Mouse (Mus musculus) lung, postnatal 14 days (tissue): Measurements from ENCODE around the gene Ighmbp2.

Experiments used
- DNase-seq: peaks from one replicate; pipeline ENCODE4 v3.0.0; 2021

Ighmbp2 gene

GRCm38 (mm10) chr19:3282572-3283467 lies at the start of gene Ighmbp2, which contains the start of gene Mrpl21:
TSS of gene Ighmbp2 (minus strand) at chr19:3283017.
TSS of gene Mrpl21 (plus strand) at chr19:3282901.
- DNase-seq, result peak; percentile 87

GRCm38 (mm10) chr19:3326479-3327047 lies 43.7 kb upstream of the Ighmbp2 start:
- DNase-seq, result peak; percentile 31

- DNase-seq, result no peak
These were observed 43.1 kb upstream of the Ighmbp2 start for GRCm38 (mm10) chr19:3325771-3326478.

DNA sequence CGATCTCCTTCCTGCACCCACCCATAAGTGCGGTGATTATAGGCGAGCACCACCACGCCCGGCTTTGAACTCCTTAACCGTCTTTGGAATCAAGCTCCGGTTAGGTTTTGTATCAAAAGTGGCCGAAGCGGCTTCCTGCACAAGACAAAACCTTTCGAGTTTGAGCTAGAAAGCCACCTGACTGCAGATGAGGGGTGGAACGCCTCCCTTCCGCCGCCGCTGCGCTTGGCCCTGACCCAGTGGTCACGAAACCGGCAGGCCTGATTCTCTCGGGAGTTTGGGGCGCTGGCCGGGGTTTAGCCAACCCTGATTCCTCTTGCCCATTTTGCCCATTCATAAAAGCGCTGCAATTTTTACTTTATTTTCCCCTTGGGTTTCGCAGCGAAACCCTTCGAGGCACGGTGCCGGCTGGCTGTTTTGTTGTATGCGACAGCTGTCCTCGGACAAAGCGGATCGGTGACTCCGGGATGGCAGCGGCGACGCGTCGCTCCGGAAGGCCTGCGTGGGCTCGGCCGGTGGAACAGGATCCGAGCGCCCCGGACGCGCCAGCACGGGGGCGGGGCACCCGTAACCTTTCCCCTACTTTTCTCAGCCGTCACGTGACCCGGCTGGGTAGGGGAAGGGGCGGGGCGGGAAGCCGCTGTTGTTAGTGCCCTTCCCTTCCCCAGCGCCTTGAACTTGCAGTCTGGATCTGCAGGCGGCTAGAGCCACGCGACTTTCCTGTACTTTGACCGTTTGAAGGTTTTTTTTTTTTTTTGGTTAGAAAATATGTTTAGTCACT lies 42.3 kb upstream of the Ighmbp2 start:
- DNase-seq, result peak; percentile 96

DNA sequence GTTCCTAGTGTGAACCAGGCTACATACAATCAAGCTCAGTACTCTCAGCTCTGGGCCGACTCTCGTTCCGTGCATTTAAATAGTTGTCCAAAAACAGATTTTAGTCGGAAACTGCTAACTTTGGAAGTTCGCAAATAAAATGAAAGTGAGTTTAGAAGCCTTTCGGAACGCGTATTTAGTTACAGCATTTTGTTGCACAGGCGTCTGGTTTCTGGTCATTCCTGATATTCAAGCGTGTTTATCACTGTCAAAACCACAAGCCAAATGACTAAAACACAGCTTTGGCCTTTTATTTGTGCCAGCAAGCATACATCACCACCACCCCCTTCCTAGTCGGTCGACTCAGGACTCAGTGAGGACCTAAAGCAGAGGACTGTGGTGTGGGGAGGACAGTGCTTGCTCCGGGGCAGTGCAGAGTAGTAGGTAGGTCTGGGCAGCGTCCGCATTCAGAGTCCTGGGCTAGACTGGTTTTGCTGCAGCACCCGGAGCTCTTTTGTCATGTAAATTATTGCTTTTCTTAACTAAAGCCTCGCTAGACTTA lies 41.5 kb upstream of the Ighmbp2 start:
- no peak for DNase-seq

DNA sequence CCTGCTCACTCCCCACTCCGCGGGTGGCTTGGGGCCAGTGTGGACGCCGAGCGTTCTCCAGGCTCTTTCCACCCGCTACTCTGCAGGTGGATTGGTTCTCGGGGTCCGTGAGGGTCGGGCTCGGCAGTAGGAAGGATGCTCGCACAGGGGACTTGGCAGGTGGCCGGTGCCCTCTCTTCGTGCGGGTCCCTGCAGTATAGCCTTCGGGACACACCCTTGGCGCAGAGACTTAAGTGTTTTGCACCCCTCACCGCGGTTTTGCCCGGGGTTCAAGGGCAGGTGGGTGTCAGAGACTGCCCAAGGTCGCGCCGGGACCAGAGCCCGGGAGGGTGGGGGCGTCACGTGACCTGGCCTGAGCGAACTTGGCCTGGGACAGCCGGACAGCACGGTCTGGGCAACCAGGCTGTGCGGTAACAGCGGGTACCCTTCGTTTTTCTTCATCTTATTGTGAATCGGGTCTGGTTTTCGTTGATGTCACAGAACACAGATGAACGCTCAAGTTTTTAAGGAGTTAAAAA lies 41.0 kb upstream of the Ighmbp2 start:
- DNase-seq, result peak; percentile 81

- DNase-seq, result peak; percentile 93
These were observed 40.4 kb upstream of the Ighmbp2 start for GRCm38 (mm10) chr19:3323201-3323621.

GRCm38 (mm10) chr19:3322261-3322969 lies 39.6 kb upstream of the Ighmbp2 start, which contains the start of gene Cpt1a:
TSS of gene Cpt1a (plus strand) at chr19:3322334.
- peak; percentile 59 for DNase-seq

- peak; percentile 88 for DNase-seq
These were observed 38.8 kb upstream of the Ighmbp2 start for GRCm38 (mm10) chr19:3321617-3322016.

DNA sequence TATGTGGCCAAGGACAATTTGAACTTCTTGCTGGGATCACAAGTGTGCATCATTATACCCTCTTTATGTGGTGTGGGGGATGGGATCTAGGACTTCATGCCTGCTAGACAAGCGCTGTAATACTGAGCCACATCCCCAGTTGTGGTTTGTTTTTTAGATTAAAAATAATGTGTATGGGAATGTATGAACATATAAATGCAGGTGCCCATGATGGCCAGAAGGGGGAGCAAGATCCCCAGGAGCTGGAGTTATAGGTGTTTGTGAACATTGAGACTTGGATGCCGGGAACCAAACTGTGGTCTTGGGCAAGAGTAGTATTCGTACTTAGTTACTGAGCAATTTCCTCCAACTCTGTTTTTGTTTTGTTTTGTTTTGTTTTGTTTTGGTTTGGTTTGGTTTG lies 38.0 kb upstream of the Ighmbp2 start:
- DNase-seq, result peak; percentile 28

DNA sequence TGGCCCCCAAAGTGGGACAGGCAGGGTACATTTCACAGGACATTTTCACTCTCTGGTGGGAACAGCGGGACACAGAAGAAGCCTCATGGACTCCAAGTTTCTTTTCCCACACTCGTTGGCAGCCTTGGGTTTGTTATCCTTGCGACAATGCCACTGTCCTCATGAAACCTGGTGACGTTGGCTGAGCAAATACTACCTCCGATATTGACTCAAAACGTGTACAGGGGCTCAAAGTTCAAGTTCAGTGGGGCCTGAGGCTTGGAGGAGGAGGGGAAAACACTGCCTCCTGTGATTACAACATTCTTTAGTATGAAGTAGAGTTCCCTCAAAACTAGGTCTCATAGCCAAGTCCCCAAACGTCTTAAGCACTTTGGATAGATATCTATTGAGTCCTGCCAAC lies 37.3 kb upstream of the Ighmbp2 start:
- no peak for DNase-seq

GRCm38 (mm10) chr19:3319341-3319740 lies 36.5 kb upstream of the Ighmbp2 start:
- no peak for DNase-seq

DNA sequence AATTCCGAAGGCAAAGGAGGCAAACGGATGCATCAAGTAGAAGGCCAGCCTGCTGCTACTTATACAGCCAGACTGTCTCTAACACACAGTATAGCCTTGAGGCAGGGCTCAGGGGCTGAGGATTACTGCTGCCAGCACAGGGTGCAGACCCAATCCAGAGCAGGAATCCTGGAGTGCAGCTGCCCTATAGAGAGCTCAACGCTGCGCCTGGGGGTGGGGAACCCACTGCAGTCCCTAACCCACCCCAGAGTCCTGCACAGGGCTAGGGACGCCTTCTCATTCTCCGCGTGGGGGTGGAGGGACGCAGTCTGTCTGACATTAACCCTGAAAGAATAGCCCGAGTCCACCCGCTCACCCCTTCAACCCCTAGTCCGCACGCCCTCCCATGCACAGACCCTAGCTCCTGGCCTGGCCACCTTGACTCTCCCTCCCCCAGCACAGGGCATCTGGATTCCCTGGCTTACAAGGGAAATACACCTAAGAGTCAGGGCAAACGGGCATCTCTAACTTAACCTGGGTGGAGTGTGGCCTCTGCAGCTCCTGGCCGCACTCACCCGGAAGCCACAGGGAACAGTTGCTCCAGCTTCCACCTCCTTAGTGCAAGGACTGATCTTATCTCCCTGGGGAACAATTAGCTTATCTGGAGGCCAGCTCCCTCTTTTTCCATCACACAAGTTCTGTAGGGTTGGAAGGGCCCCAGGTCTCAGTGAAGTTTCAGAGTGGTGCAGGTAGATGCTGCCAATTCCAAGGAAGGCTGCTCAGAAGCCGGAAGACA lies 24.5 kb upstream of the Ighmbp2 start:
- no peak for DNase-seq

GRCm38 (mm10) chr19:3304017-3304416 lies 21.2 kb upstream of the Ighmbp2 start:
- DNase-seq, result no peak

DNA sequence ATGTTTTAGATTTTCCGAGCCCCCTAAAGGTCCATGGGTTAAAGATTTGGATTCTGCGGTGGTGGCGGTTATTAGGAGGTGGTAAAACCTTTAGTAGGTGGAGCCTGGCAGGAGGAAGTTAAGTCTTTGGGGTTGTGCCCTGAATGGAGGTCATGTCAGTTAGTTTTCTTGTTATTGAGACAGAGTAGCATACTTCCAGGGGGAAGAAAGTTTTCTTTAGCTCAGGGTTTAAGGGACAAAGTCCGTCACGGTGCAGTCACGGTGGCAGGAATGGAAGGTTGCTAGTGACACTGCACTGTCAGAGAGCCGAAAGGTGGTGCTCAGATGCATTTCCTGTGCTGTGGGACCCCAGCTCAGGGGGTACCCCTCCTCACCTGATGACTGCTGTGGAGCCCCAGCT lies 15.0 kb upstream of the Ighmbp2 start:
- no peak for DNase-seq

- no peak for DNase-seq
These were observed 14.2 kb upstream of the Ighmbp2 start for GRCm38 (mm10) chr19:3297034-3297433.

DNA sequence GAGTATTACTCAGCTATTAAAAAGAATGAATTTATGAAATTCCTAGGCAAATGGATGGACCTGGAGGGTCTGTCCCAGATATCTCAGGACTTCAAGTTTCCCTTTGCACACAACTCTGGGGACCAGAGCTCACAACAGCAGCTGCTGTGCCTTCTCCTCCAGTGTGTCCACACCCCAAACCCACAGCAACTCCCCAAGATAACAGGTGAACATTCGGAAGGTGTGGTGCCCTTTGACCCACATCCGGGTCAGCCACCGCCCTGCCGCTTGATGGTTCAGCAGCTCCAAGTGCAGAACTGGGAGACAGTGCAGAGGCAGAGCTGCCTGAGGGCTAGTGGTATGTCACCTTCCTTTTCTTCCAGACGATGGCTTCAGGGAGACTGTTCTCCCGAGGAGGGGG lies 12.4 kb upstream of the Ighmbp2 start:
- no peak for DNase-seq

DNA sequence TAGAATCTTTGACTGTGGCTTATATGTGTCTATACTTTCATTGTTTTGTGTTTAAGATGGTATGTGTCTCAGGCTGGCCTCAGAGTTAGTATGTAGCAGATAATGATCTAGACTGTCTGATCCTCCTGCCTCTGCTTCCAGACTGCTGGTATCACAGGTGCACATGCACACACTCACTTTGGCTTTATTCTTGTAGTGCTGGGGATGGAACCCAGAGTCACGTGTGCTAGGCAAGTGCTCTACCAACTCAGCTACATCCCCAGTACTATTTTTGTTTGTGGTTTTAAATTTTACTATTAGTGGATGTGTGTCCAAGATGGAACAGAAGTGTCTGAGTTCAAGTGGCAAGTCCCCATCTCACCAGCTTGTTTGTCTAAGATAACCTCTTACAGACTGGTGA lies 10.2 kb upstream of the Ighmbp2 start:
- no peak for DNase-seq

- DNase-seq, result peak; percentile 73
These were observed 9.2 kb upstream of the Ighmbp2 start for GRCm38 (mm10) chr19:3292028-3292427.

GRCm38 (mm10) chr19:3289006-3289405 lies 6.2 kb upstream of the Ighmbp2 start:
- no peak for DNase-seq

DNA sequence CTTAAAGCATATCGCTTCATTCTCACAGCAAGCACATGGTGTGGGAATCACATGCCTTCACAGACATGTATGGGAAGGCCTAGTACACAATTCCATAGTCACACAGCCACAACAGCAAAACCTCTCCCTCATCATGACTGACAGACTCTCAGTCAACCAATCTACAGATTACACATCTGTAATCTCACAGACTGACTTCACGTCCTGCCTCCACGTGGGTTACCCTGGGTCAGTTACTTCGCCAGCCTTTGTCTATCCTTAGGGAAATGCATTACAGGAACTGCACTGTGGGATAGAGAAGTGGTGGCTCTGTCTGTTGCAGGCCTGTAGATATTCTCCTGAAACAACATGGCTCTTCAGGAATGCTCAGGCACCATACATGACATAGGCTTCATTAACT lies 931 bp downstream of the Ighmbp2 start:
- DNase-seq, result no peak
